Mouse (Mus musculus) CH12.LX (cell line): ENCODE results near the gene Pfdn6. TPM values are rescaled to one million over a fixed set of nuclear protein-coding genes. Genes with fewer than 3 reads are reported as not detected.
A peak's percentile ranks its signal among the peaks of the same experiment; 100 is the strongest.

Experiments
- DNase-seq: peaks from one replicate; pipeline ENCODE4 v3.0.0-alpha.2; 2013; ENCODE audit errors: extremely low read depth
- H3K27ac ChIP-seq: 2 replicates; pipeline ENCODE4 v1.5.1; 2012; ENCODE audit warnings: low read depth, mild to moderate bottlenecking, control low read depth, moderate library complexity; ENCODE audit not compliant: insufficient read depth
- H3K27me3 ChIP-seq: replicated peaks from 2 replicates; pipeline ENCODE3; 2012; ENCODE audit warnings: inconsistent platforms
- H3K36me3 ChIP-seq, 2 experiments: replicated peaks in 1 of 2; 2 replicates each; pipeline versions ENCODE3 to v1.6.1; 2012; ENCODE audit warnings: inconsistent platforms in 1 of 2, low read length in 1 of 2, mild to moderate bottlenecking in 1 of 2, mixed read lengths in 1 of 2, moderate library complexity in 1 of 2; ENCODE audit not compliant: control insufficient read depth in 1 of 2, insufficient read depth in 1 of 2
- H3K4me1 ChIP-seq, 2 experiments: 2 replicates each; pipeline ENCODE4 v1.6.1; 2012; ENCODE audit warnings: inconsistent platforms in 1 of 2, moderate library complexity in 1 of 2; ENCODE audit not compliant: insufficient read depth in 2 of 2, control insufficient read depth in 1 of 2
- H3K4me2 ChIP-seq: 2 replicates; pipeline ENCODE4 v1.6.1; 2012; ENCODE audit warnings: low read depth, mild to moderate bottlenecking, control low read depth; ENCODE audit not compliant: poor library complexity, insufficient read depth, severe bottlenecking
- H3K4me3 ChIP-seq, 3 experiments: fragments of 150-350 bp in 1 of 3; sonication (generic) in 1 of 3; replicated peaks in 1 of 3; 2 replicates each; pipeline versions ENCODE3 to v1.5.1; 2011 to 2012; ENCODE audit warnings: low read depth in 2 of 3, low read length in 2 of 3, mild to moderate bottlenecking in 2 of 3, moderate library complexity in 2 of 3, control low read depth in 1 of 3, improper control_type of control experiment in 1 of 3, inconsistent platforms in 1 of 3, mixed read lengths in 1 of 3; ENCODE audit not compliant: poor library complexity in 1 of 3
- H3K79me2 ChIP-seq: replicated peaks from 2 replicates; pipeline ENCODE4 v1.6.1; 2012; ENCODE audit warnings: mild to moderate bottlenecking, moderate library complexity; ENCODE audit not compliant: control insufficient read depth, poor library complexity, insufficient read depth, severe bottlenecking; ENCODE audit errors: extremely low read depth
- H3K9ac ChIP-seq: 2 replicates; pipeline ENCODE4 v1.6.1; 2012; ENCODE audit warnings: low read depth, mild to moderate bottlenecking, control low read depth, moderate library complexity; ENCODE audit not compliant: insufficient read depth
- H3K9me3 ChIP-seq: replicated peaks from 2 replicates; pipeline ENCODE3; 2012; ENCODE audit warnings: low read length, inconsistent platforms, mixed read lengths
- CHD1 ChIP-seq: IDR thresholded peaks from 2 replicates; pipeline ENCODE4 v1.6.1; 2012; ENCODE audit warnings: low read depth, low read length, improper control_type of control experiment, inconsistent platforms
- CHD2 ChIP-seq: IDR thresholded peaks from 2 replicates; pipeline ENCODE4 v1.6.1; 2011; ENCODE audit warnings: low read length, improper control_type of control experiment
- E2F4 ChIP-seq: IDR thresholded peaks from 2 replicates; pipeline ENCODE4 v1.6.1; 2011; ENCODE audit warnings: low read depth, low read length, improper control_type of control experiment; ENCODE audit not compliant: insufficient replicate concordance
- ETS1 ChIP-seq: conservative IDR thresholded peaks from 2 replicates; pipeline ENCODE4 v1.6.1; 2012; ENCODE audit warnings: low read depth, mild to moderate bottlenecking, inconsistent platforms, low read length, improper control_type of control experiment, moderate library complexity
- GABPA ChIP-seq: IDR thresholded peaks from 2 replicates; pipeline ENCODE4 v1.6.1; 2012; ENCODE audit warnings: low read depth, low read length, improper control_type of control experiment, inconsistent platforms; ENCODE audit not compliant: insufficient replicate concordance
- HCFC1 ChIP-seq: IDR thresholded peaks from 2 replicates; pipeline ENCODE4 v1.6.1; 2012; ENCODE audit warnings: low read depth, mild to moderate bottlenecking, inconsistent platforms, low read length, improper control_type of control experiment
- IRF4 ChIP-seq: IDR thresholded peaks from 2 replicates; pipeline ENCODE4 v1.6.1; 2014; ENCODE audit warnings: low read depth, mild to moderate bottlenecking, inconsistent platforms, low read length, improper control_type of control experiment
- JUN ChIP-seq: IDR thresholded peaks from 2 replicates; pipeline ENCODE4 v1.6.1; 2011; ENCODE audit warnings: low read depth, mild to moderate bottlenecking, low read length, improper control_type of control experiment, moderate library complexity; ENCODE audit not compliant: insufficient read depth
- KAT2A ChIP-seq: IDR thresholded peaks from 2 replicates; pipeline ENCODE4 v1.6.1; 2012; ENCODE audit warnings: low read length, improper control_type of control experiment, inconsistent platforms; ENCODE audit not compliant: insufficient replicate concordance
- MAFK ChIP-seq: IDR thresholded peaks from 2 replicates; pipeline ENCODE4 v1.6.1; 2011; ENCODE audit warnings: low read length, improper control_type of control experiment; ENCODE audit not compliant: insufficient replicate concordance
- MAX ChIP-seq: IDR thresholded peaks from 2 replicates; pipeline ENCODE4 v1.6.1; 2011; ENCODE audit warnings: low read length, improper control_type of control experiment
- MAZ ChIP-seq: IDR thresholded peaks from 2 replicates; pipeline ENCODE4 v1.6.1; 2012; ENCODE audit warnings: low read depth, mild to moderate bottlenecking, inconsistent platforms, low read length, improper control_type of control experiment, moderate library complexity
- MXI1 ChIP-seq: IDR thresholded peaks from 2 replicates; pipeline ENCODE4 v1.6.1; 2011; ENCODE audit warnings: mild to moderate bottlenecking, low read depth, low read length, improper control_type of control experiment
- MYC ChIP-seq: IDR thresholded peaks from 2 replicates; pipeline ENCODE4 v1.6.1; 2011; ENCODE audit warnings: low read depth, mild to moderate bottlenecking, improper control_type of control experiment, low read length
- NELFE ChIP-seq: IDR thresholded peaks from 2 replicates; pipeline ENCODE4 v1.6.1; 2011; ENCODE audit warnings: low read depth, low read length, improper control_type of control experiment
- NRF1 ChIP-seq: IDR thresholded peaks from 2 replicates; pipeline ENCODE4 v1.6.1; 2014; ENCODE audit warnings: low read depth, mild to moderate bottlenecking, inconsistent platforms, low read length, improper control_type of control experiment, moderate library complexity
- PAX5 ChIP-seq: IDR thresholded peaks from 2 replicates; pipeline ENCODE4 v1.6.1; 2012; ENCODE audit warnings: low read length, inconsistent platforms, mixed read lengths
- POLR2A ChIP-seq: IDR thresholded peaks from 2 replicates; pipeline ENCODE4 v1.6.1; 2011; ENCODE audit warnings: low read depth, mild to moderate bottlenecking, improper control_type of control experiment, low read length
- POLR2AphosphoS2 ChIP-seq: IDR thresholded peaks from 2 replicates; pipeline ENCODE4 v1.6.1; 2011; ENCODE audit warnings: low read depth, low read length, improper control_type of control experiment
- RAD21 ChIP-seq: IDR thresholded peaks from 2 replicates; pipeline ENCODE4 v1.6.1; 2011; ENCODE audit warnings: low read depth, mild to moderate bottlenecking, low read length, improper control_type of control experiment, moderate library complexity
- RCOR1 ChIP-seq: conservative IDR thresholded peaks from 2 replicates; pipeline ENCODE4 v1.6.1; 2012; ENCODE audit warnings: low read depth, mild to moderate bottlenecking, inconsistent platforms, low read length, improper control_type of control experiment
- SIN3A ChIP-seq: IDR thresholded peaks from 2 replicates; pipeline ENCODE4 v1.6.1; 2012; ENCODE audit warnings: low read length, improper control_type of control experiment, inconsistent platforms
- SMC3 ChIP-seq: IDR thresholded peaks from 2 replicates; pipeline ENCODE4 v1.6.1; 2011; ENCODE audit warnings: low read depth, low read length, improper control_type of control experiment
- TBP ChIP-seq: conservative IDR thresholded peaks from 2 replicates; pipeline ENCODE4 v1.6.1; 2011; ENCODE audit warnings: low read depth, low read length, improper control_type of control experiment
- TCF12 ChIP-seq: IDR thresholded peaks from 2 replicates; pipeline ENCODE4 v1.6.1; 2014; ENCODE audit warnings: low read depth, mild to moderate bottlenecking, inconsistent platforms, low read length, improper control_type of control experiment
- UBTF ChIP-seq: IDR thresholded peaks from 2 replicates; pipeline ENCODE4 v1.6.1; 2012; ENCODE audit warnings: low read depth, mild to moderate bottlenecking, inconsistent platforms, low read length, improper control_type of control experiment, moderate library complexity
- USF1 ChIP-seq: IDR thresholded peaks from 2 replicates; pipeline ENCODE4 v1.6.1; 2014; ENCODE audit warnings: low read depth, mild to moderate bottlenecking, inconsistent platforms, low read length, improper control_type of control experiment
- USF2 ChIP-seq: conservative IDR thresholded peaks from 2 replicates; pipeline ENCODE4 v1.6.1; 2011; ENCODE audit warnings: low read depth, low read length, improper control_type of control experiment
- ZC3H11A ChIP-seq: IDR thresholded peaks from 2 replicates; pipeline ENCODE4 v1.6.1; 2012; ENCODE audit warnings: low read depth, mild to moderate bottlenecking, inconsistent platforms, low read length, improper control_type of control experiment
- ZKSCAN1 ChIP-seq: IDR thresholded peaks from 2 replicates; pipeline ENCODE4 v1.6.1; 2012; ENCODE audit warnings: low read depth, inconsistent platforms, low read length, improper control_type of control experiment, borderline replicate concordance
- ZMIZ1 ChIP-seq: IDR thresholded peaks from 2 replicates; pipeline ENCODE4 v1.6.1; 2012; ENCODE audit warnings: low read depth, mild to moderate bottlenecking, inconsistent platforms, low read length, improper control_type of control experiment
- ZNF384 ChIP-seq: IDR thresholded peaks from 2 replicates; pipeline ENCODE4 v1.6.1; 2012; ENCODE audit warnings: low read depth, low read length, improper control_type of control experiment, inconsistent platforms
- dilution Hi-C: fragments of 300-500 bp; cut with MboI; formaldehyde crosslinking; loops from 2 replicates; pipeline ENCODE4 v1.14.3; 2020; ENCODE audit warnings: low sequenced_read_pairs; ENCODE audit not compliant: extremely low pct_unique_long_range_greater_than_20kb, extremely low pct_ligation_motif_present
- in situ Hi-C: fragments of 300-500 bp; cut with MboI; formaldehyde crosslinking; loops from 3 replicates; pipeline ENCODE4 v1.14.3; 2019; ENCODE audit warnings: low sequenced_read_pairs, low pct_ligation_motif_present, low pct_unique_long_range_greater_than_20kb, mixed read lengths
- polyA plus RNA-seq: library from polyadenylated mRNA; unstranded; fragments of >175 nt; gene quantifications from 2 replicates; pipeline ENCODE4 v1.2.1, GENCODE M21; 2012; ENCODE audit warnings: low read depth; ENCODE audit not compliant: insufficient read length
- total RNA-seq, 2 experiments: library from RNA; depleted of rRNA; stranded (reverse); fragments of 300-350 nt in 1 of 2; fragments of >200 nt in 1 of 2; gene quantifications; 2 replicates each; pipeline ENCODE4 v1.2.3; 2012 to 2014

Gene Pfdn6
- total and polyA plus RNA-seq, 3 experiments: 92.3 to 140 (median 109) TPM

DNA sequence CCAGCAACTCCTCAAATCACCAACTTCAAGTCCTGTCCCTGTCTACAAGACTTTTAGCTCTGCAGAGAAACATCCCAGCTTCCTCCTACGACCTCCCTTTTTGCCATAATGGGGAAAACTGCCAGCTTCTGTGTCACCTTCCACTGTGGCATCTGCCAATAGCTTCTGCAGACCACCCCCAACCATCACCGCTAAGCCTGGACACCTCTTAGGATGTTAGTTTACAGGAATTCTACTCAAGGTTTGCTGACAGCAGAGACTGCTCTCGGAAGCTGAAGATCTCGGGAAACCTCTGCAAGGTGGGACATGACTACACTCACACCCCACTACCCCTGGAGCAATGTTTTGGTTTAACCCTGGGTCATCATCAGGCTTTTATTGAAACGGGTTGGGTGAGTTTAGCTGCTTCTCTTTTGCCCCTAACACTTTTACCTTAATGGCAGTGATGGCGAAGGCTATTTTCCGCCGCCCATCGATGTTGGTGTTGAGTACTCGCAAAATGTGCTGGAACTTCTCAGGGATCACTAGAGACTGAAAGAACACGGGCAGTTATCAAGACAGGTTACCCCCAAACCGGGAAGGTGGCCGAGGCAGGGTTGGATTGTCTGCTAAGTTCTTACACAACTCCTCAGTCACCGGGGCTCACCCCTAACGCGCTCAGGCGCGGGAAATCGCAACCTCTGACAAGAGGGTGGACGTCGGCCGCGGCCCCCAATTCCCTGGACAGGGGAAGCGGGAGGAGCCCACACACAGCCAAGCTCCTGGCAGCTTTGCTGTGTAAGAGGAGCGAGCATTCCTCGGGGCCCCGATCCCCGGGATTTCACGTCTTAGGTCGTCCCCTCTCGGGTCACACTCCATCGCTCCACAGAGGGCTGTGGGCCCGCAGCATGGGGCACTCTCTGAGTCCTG is 14.8 kb upstream of the Pfdn6 start:
- in situ Hi-C loops: no loop called here

DNA sequence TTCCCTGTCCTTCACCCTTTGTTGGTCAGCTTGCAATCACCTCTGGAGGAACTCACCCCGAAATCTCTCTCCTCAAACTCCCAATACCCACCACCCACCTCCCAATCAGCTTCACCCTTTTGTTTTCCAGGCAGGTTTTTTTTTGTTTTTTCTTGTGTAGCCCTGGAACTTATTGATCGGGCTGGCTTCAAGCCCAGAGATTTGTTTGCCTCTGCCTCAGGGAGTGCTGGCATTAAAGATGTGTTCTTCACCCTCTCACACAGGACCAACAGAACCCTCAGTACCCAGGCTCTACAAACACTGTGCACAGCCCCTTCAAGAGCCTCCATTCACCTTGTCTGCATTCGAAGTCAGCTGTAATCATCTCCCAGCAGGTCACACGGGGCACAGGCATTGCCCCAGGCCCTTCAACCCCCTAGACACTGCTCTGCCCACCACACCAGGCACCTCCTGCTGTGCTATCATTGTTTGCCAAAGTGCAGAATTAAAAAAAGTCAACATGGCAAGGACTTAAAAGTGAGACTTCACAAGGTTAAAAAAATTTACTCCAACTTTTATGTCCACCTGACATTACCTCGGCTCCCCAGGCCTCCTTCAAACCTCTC is 13.9 kb upstream of the Pfdn6 start:
- in situ Hi-C loops (no loop called here), dilution Hi-C loops (no loop called here)
- peak overlapping the region; percentile 61 to 96 (median 91) for H3K4me3 ChIP-seq
- H3K9me3 ChIP-seq: no peaks in the 10 kb centered on the region
- peaks cover 10 to 41% of the 10 kb centered on the region in 2 experiments for H3K4me1 ChIP-seq
- peak overlapping the region; percentile 26; the same call in 1 of the 2 replicates for H3K27ac ChIP-seq
- peaks cover 54 to 67% of the 10 kb centered on the region in 2 experiments for H3K36me3 ChIP-seq
- no peaks in the 10 kb centered on the region for H3K27me3 ChIP-seq
- H3K4me2 ChIP-seq: peak overlapping the region; percentile 63
- H3K79me2 ChIP-seq: peaks cover 29% of the 10 kb centered on the region
- no peak for DNase-seq
- H3K9ac ChIP-seq: peak overlapping the region; percentile 53
- TF ChIP-seq SMC3 (no peak), MAX (no peak), POLR2A (peak; percentile 2; the same call in 1 of the 2 replicates)

More for the DNA sequence above, 14.8 kb upstream of the Pfdn6 start:
- peaks cover 10 to 43% of the 10 kb centered on the region in 2 experiments for H3K4me1 ChIP-seq
- no peaks in the 10 kb centered on the region for H3K27me3 ChIP-seq
- dilution Hi-C loops: no loop called here
- peaks cover 54 to 67% of the 10 kb centered on the region in 2 experiments for H3K36me3 ChIP-seq
- peak overlapping the region; percentile 61 to 96 (median 91) for H3K4me3 ChIP-seq
- H3K79me2 ChIP-seq: peaks cover 29% of the 10 kb centered on the region
- DNase-seq: no peak
- peak overlapping the region; percentile 26 for H3K27ac ChIP-seq
- H3K4me2 ChIP-seq: peak overlapping the region; percentile 63
- H3K9me3 ChIP-seq: no peaks in the 10 kb centered on the region
- H3K9ac ChIP-seq: peak overlapping the region; percentile 53
- no peak for TF ChIP-seq TBP
- TF ChIP-seq UBTF: 0 out of 2 replicates have a peak, but pooled peaks have one; percentile 31
- TF ChIP-seq PAX5: no peak
- no peak for TF ChIP-seq RCOR1
- no peak; the same call in none of the 2 replicates for TF ChIP-seq ZMIZ1
- TF ChIP-seq ZC3H11A: no peak
- no peak for TF ChIP-seq TCF12
- TF ChIP-seq NRF1: no peak
- TF ChIP-seq MXI1: no peak; the same call in 1 of the 2 replicates
- TF ChIP-seq CHD1: peak; percentile 83
- TF ChIP-seq ZNF384: no peak
- TF ChIP-seq SMC3: no peak
- no peak for TF ChIP-seq JUN
- TF ChIP-seq USF1: no peak
- no peak for TF ChIP-seq CHD2
- TF ChIP-seq MAFK: no peak
- TF ChIP-seq E2F4: 0 out of 2 replicates have a peak, but pooled peaks have one; percentile 14
- no peak for TF ChIP-seq MYC
- TF ChIP-seq NELFE: no peak
- TF ChIP-seq ZKSCAN1: no peak
- peak; percentile 45; the same call in 1 of the 2 replicates for TF ChIP-seq POLR2AphosphoS2
- TF ChIP-seq GABPA: no peak
- TF ChIP-seq RAD21: no peak
- no peak for TF ChIP-seq MAX
- no peak for TF ChIP-seq USF2
- no peak for TF ChIP-seq KAT2A
- TF ChIP-seq ETS1: no peak
- no peak for TF ChIP-seq HCFC1
- TF ChIP-seq SIN3A: no peak; the same call in 1 of the 2 replicates
- no peak for TF ChIP-seq IRF4
- peak; percentile 16; the same call in 1 of the 2 replicates for TF ChIP-seq POLR2A
- TF ChIP-seq MAZ: no peak
